Mouse (Mus musculus): ENCODE results near the gene E130208F15Rik.

Gene E130208F15Rik

DNA sequence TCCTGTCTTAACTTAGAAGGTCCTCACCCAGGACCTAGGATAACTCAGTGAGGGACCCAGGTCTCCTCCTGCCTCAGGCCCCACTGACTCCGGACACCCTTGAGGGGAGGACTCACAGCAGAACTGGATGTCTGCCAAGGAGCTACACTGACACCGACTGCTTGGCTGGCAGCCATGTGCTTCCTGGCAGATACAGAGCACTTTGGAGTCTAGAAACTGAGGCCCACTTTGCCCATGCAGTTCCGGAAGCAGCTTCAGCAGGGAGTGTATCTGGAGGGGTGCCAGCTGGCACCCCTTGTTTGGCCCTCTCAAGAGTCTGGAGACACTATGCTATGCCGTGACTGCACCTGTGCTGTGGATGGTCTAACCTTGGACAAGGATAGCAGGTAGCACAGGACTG lies 11.9 kb downstream of the E130208F15Rik start:
- DNase-seq (ENCODE audit: low read depth, low spot score), result peak; percentile 41

DNA sequence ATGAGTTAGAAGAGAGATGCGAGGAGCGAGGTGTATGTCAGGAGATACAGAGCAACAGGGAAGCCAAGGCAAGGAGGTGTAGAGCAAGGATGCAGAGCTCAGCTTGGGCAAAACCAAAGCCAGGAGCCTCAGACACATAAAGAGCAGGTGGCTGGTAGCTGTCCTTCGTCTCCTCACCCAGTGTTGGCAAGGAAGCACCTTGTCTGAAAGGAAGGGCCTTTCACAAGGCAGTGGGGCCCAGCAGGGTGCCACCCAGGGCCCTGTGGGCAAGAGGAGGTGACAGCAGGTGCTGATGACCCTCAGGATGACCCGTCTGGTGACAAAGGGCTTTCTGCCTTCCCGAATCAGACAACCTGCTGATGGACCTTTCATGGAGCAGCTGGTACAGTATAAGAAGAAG lies 13.0 kb downstream of the E130208F15Rik start:
- DNase-seq (ENCODE audit: low read depth, low spot score), result no peak

DNA sequence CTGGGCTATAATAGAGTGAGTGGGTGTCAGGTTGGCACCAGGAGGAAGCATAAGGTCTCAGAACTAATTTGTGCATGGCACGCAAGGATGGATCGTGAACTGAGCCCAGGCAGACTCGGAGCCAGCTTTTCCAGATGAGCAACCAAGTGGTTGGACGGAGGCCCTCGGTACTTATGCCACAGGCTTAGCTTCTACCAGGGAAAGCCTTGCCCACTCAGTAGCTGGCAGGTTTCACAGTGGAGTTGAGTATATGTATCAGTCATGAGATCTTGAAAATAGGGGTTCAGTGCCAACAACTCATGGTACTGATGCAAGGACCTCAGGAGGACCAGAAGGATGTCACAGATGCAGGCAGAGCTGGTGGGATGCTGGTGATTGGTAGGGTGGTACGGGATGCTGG lies 14.1 kb downstream of the E130208F15Rik start:
- no peak for DNase-seq (ENCODE audit: low read depth, low spot score)

DNA sequence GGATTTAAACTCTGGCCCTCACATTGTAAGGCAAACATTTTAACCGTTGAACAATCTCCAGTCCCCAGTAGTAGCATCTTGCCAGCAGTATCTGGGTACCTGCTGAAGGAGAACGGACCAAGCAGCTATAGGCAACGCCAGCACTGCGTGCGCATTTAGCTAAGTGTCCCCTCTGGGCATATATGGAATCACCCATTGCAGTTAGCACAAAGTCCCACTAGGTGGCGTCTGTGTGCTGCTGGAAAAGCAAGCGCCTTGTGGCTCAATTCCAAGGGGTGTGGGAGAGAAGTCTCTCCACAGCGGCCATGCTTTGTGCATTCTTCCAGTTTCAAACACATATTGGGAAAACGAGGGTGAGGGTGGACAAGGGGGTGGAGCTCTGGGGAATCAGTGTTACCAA lies 14.8 kb downstream of the E130208F15Rik start:
- peak; percentile 66 for DNase-seq (ENCODE audit: low read depth, low spot score)

DNA sequence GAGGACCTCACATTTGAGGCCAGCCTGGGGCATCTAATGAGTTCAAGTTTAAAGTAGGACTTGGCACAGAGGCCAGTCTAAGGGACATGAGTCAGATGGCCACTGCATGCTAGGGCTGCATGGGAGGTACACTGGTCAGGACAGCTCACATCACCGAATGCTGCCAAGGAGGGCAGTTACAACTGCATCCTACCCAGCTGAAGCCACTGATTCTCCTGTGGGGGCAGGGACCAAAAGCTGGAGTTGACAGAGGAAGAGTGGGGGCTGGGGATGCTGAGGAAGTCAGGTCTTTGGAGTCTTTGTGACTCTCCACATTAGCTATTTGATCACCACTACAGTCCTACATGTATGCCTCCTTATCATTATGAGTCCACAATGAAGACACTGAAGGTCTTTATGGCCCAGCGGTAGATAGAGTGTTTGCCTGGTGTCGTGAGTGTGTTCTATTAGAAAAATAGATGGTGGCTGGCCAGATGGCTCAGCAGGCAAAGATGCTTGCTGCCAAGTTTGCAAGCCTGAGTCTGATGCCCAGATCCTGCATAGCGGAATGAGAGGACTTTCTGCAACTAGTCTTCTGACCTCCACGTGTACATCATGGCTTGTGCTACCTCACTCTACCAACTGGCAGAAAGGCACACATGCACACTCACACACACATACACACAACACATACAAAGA lies 18.0 kb downstream of the E130208F15Rik start:
- no peak for DNase-seq (ENCODE audit: low read depth, low spot score)

DNA sequence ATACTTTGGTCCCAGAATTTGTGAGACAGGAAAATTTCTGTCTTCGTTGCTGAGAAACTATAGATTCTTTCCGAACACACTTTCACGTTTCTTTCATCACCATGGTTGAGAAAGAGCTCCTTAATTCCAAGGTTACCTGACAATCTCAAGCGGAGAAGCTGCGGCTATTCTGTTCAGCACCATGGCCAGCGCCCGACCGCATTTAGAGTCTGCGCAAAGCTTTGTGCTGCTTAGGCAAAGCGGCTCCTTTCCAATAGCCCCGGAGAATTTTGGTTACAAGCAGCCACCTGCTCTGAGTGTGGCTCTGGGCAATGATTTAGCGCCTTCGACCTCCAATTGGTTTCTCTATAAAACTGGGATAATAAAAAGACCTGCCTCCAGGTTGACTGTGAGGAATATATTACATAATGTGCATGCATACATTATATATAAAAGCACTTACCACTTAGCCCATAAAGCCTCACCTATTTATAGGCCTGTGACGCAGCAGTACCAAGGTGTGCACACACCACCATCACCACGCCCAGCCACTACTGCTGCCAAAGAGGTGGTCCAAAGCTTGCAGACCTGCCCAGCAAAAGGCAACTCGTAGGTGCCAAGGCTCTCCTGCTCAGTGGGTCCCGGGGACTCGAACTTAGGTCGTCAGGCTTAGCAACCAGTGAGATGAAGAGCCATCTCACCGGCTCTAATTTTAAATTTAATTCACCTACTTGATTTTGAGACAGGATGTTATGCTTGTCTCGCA lies 25.3 kb downstream of the E130208F15Rik start:
- DNase-seq (ENCODE audit: low read depth, low spot score), result peak; percentile 16

DNA sequence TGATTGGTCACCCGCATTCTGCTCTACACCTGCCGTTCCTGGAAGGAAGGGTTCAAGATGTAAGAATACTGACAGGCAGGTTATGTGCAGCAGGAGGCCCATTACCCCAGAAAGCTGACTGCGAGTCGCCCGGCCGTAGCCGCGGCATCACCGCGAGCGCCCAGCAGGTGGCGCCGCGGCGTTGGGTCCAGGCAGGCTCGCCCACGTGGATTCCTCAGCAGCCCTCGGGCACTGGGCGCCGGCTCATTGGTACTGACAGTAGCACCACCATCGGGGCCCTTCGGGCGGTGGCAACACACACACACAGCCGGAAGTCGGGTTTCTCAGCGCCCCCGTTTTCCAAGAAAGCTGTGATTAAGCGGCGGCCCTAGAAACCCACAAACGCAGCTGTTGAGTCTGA lies 26.3 kb downstream of the E130208F15Rik start:
- peak; percentile 15 for DNase-seq (ENCODE audit: low read depth, low spot score)

DNA sequence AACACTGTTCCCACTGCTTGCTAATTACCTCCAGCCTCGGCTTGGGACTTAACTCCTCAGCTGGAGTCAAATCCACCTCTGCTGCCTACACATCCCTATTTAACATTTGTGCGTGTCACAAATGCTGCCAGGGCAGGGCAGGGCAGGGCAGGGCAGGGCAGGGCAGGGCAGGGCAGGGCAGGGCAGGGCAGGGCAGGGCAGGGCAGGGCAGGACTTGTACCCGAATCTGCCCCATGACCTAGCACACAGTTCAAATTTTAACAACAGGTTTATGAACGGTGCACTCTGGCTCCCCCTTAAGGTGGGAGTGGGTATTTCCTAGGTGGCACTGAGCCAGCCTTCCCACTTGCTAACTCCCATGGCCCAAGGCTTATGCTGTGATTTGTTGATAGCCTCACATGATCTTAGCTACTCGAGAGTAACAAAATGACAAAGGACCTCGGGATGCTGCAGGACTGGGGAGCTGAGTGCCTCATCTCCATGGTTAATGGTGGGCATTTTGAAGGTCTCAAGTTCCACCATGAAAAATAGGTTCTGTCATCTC lies 31.8 kb downstream of the E130208F15Rik start:
- DNase-seq (ENCODE audit: low read depth, low spot score), result peak; percentile 52

DNA sequence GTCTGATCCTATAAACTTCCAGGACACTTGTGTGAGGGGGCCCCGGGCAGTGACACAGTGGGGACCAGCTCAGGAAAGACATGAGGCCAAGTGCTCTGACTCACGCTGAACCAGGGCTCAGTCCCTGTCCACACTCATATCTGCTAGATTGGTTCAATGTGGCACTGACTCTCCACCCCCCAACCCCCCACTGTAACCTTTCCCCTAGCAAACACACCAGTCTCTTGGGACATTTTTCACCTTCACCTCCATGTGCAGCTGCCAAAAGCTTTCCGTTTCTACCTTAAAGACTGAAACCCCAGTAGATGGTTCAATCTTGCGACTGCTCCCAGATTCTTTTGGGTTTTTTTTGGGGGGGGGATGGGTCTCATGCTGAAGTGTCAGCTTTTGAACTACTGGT lies 32.5 kb downstream of the E130208F15Rik start:
- no peak for DNase-seq (ENCODE audit: low read depth, low spot score)

DNA sequence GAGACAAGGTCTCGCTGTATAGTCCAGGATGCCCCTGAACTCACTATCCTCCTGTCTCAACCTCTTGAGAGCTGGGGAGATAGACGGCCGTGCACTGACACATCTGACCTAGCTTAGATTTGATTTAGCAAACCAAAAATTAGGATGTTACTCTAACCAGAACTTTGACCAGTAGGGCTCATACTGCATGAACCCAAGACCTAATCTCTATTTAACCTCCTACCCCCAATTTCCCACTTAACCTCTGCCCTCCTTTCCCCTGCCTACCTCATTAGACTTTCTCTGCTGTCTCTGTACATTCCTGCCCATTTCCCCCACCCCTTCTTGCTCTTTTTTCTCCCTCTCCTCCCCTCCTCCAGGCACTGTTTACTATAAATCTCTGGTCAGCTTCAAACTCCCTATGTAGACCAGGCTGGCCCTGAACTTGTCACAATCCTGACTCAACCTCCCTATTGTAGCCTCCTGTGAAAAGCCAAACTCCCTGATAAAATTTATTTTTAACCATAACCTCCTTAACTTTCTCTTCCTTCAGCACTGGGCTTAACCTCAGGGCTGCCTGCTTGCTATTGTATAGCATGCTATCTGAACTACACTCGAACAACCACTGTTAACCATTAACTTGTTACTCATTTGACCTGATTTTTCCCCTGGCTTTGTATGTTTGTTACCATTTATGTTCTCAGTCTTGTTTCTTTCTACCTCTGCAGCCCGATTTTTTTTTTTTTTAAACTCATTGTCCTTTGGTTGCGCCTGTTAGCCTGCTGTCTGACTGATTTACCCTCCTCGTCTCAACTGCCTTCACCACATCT lies 37.0 kb downstream of the E130208F15Rik start:
- no peak for DNase-seq (ENCODE audit: low read depth, low spot score)

DNA sequence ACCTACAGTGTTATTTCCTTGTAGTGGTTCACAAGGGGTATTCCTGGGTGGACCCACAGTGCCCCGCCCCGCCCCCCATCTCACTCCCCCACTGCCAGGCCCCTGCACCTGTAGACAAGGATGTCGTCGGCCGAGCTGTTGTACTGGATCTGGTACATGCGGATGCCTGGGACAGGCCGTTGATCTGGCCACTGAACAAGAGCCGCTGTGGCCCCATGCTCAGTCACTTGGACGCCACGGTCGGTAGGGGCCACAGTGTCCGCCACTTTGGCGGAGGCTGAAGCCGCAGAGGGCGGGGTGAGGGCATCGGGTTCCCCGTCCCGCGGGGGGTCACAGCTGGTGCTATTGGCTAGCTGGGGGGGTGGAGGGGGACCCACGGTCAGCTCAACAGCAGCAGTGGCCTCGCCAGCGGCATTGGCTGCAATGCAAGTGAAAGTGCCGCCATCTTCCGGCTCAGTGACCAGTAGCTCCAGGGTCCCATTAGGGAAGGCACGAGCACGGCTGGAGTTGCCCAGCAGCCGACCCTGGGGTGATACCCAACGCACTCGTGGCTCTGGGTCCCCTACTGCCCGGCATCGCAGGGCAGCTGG lies 37.8 kb downstream of the E130208F15Rik start:
- no peak for DNase-seq (ENCODE audit: low read depth, low spot score)

DNA sequence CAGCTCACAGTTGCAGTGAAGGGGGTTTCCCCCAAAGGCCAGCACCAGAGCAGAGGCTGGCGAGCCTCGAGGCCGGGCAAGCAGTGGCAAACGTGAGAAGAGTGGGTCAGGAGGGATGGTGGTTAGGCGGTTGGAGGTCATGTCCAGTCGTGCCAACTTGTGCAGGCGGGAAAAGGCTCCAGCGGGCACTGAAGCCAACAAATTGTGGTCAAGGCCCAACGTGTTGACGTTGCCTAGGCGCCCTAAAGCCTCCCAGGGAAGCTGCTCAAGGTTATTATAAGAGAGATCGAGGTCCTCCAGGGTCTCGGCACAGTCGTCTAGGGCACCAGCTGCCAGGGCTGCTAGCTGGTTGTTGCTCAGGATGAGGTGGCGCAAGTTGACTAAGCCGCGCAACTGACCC lies 38.5 kb downstream of the E130208F15Rik start:
- no peak for DNase-seq (ENCODE audit: low read depth, low spot score)

DNA sequence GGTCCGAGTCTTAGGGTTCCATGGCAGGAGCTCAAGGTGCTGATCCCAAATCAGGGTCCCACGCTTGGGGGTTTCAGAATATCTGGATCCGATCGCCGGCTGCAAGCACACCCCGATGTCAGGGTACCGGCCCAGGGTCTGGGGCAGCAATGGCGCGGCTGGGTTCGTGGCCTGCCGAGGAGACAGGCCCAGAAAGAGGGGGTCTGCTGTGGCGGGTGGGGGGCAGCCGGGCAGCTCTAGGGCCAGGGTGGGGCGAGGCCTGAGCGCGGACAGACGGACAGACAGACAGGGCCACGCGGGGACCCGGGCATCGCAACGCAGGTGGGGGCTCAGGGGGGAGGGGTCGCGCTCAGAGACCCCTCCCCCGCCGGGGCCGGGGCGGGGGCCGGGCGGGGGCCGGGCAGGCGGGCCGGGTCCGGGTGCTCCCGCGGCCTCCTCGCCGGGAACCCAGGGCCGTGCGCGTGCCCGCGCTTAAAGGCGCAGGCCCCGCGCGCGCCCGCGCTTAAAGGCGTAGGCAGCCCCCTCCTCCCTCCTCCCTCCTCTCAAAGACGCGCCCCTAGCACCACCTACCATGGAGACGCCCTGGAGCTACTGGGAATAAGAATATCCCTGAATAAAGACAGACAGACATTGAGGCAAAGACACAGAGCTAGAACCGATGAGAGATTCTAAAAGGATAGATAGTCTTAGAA lies 41.3 kb downstream of the E130208F15Rik start, which contains the start of gene Lrfn3:
Gene Lrfn3 (minus strand): TSS at position 121 of the 692 bp plus-strand sequence.
- DNase-seq (ENCODE audit: low read depth, low spot score), result peak; percentile 22

DNA sequence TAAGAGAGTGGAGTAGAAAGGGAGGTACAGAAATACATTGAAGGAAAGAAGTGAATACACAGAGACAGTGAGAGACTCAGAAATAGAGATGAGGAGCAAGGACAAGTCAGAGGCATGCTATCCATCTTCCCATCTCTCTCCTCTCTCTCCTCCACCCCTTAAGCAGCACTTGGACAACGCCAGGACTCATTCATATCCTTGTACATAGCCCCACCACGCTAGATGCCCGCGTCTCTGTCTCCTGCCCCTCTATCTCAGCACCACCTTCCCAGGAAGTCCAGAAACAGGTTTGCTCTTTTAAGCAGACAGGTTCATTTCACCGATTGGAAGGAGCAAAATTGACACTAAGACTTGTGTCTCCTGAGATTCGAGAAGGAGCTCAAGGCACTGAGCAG lies 41.8 kb downstream of the E130208F15Rik start:
- DNase-seq (ENCODE audit: low read depth, low spot score), result no peak

DNA sequence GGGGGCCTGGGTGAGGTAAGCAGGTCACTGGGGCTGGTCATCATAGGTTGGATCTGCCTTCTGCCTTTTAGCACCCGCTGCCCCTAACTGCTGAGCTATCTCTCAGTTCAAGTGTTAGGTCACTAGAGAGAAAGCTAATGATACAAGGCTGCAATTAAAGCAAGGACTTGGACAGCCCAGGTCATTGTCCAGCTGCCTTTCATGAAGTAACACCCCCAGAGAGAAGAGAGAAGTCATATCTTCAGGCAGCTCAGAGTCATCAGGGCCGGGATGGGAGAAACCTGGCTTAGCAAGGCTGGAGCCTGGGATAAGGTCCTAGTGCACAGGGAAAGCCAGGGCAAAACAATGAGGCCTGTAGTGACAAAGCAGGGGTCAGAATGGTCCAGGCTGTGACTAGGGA lies 45.9 kb downstream of the E130208F15Rik start:
- no peak for DNase-seq (ENCODE audit: low read depth, low spot score)
